Mouse (Mus musculus): ENCODE measurements around the gene Siglecg.

Siglecg gene

GRCm38 (mm10) chr7:43442684-43443083 is 34.7 kb downstream of the Siglecg start:
- no peak for DNase-seq (ENCODE audit: low spot score)

- DNase-seq (ENCODE audit: low spot score) = peak; percentile 86
Measured at GRCm38 (mm10) chr7:43443126-43443916, 35.3 kb downstream of the Siglecg start.

GRCm38 (mm10) chr7:43443917-43444293 is 35.9 kb downstream of the Siglecg start, which contains the start of the genes Etfb and Gm45233:
TSS of gene Etfb (plus strand) at chr7:43444083.
TSS of gene Gm45233 (plus strand) at chr7:43444128.
- DNase-seq (ENCODE audit: low spot score) = peak; percentile 93

DNA sequence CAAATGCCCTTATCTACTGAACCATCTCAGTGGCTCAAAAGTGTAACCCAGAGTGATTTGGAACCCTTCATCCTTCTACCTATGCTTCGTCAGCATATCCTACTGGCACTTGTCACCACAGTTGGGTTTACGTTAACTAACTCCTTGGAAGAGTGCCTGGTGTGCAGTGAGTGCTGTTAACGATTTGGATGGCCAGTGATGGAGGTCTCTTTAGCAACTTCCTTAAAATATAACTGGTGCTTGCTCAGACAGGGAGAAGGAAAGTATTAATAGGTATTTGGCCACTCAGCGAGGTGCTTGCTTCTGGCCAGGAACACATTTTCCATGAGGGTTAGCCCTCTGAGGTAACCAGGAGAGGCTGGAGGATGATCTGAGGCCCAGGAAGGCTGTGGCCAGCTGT is 39.8 kb downstream of the Siglecg start:
- DNase-seq (ENCODE audit: low spot score) = no peak

DNA sequence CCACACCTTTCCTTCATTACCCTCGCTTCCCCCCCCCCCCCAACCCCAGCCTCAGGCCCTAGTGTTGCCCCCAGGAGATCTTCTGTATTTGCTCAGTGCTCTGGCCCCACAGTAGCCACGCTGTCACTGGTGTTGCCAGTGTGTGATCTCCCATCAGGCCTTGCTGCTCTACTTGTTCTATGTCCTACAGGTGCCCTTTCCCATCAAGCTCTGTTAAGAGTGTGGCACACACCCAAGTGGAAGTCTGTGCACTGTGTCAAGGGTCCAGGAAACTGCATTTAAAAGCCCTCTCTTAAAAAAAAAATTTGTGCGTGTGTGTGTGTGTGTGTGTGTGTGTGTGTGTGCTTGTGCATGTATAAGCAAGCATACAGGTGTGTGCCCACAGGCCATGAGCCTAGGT is 40.2 kb downstream of the Siglecg start:
- no peak for DNase-seq (ENCODE audit: low spot score)

GRCm38 (mm10) chr7:43449811-43450210 is 41.8 kb downstream of the Siglecg start:
- DNase-seq (ENCODE audit: low spot score) = no peak

GRCm38 (mm10) chr7:43451726-43452125 is 43.7 kb downstream of the Siglecg start:
- DNase-seq (ENCODE audit: low spot score) = no peak

DNA sequence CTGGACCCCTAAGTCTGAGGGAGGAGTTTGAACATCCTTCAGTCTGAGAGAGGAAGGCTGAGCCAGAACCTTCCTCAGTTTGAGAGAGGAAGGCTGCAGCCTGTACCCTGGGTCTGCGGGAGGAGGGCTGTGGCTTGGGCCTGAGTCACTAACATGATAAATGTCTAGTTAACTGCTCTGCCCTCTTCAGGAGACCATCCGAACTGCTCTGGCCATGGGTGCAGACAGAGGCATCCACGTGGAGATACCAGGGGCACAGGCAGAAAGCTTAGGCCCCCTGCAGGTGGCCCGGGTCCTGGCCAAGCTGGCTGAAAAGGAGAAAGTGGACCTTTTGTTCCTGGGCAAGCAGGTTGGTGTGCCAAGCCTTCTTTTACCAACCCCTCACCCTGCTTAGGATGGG is 44.6 kb downstream of the Siglecg start:
- DNase-seq (ENCODE audit: low spot score) = no peak

DNA sequence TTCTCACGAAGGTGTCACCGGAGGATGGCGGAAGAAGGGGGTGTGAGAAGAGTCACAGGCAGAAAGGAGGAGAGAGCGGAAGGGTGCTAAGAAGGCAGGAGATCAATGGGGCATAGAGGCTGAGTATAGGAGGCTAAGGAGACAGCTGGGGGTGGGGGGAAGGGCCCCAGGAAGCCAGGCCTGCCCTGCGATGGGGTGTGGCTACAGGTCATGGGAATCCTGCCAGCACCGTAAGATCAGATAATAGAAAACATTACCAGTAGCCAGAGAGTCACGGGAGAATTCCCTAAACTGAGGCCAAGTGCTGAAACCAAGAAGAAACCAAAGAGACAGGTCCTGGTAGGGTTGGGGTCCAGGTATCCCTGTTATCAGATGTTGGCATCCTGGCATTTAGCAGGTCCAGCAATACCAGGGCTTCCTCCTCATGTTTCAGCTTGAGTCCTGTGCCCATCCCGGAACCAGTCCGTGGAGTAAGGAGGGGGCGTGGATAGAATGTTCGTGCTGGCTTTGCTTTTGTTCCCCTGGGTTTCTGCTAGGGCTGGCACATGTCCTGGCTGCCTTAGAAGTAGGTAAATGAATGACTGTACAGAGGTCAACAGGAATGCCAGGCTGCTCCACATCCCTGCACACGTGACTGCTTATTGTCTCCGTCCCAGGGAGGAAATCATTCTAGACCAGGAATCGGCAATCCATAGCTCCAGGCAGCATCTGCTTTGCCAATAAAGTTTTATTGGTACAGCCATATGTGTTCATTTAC is 45.8 kb downstream of the Siglecg start:
- DNase-seq (ENCODE audit: low spot score) = no peak

DNA sequence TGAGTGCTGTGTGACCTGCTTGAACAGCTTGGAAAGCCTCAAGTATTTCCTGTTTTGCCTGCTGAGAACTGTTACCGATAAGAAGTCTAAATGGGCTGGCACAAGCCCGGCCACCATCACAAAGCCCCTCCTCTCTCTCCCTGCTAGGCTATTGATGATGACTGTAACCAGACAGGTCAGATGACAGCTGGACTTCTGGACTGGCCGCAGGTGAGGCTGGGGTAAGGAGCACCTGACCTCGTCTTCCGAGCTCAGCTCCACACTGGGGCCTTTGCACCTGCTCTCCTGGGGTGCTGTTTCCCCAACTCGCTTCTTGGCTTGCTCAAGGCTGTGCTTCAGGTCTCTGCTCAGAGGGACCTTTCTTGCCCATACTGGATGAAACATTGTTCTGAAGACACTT is 46.4 kb downstream of the Siglecg start:
- DNase-seq (ENCODE audit: low spot score) = no peak

GRCm38 (mm10) chr7:43462851-43463250 is 54.8 kb downstream of the Siglecg start, which contains the start of gene Vsig10l:
TSS of gene Vsig10l (plus strand) at chr7:43463151.
- no peak for DNase-seq (ENCODE audit: low spot score)

DNA sequence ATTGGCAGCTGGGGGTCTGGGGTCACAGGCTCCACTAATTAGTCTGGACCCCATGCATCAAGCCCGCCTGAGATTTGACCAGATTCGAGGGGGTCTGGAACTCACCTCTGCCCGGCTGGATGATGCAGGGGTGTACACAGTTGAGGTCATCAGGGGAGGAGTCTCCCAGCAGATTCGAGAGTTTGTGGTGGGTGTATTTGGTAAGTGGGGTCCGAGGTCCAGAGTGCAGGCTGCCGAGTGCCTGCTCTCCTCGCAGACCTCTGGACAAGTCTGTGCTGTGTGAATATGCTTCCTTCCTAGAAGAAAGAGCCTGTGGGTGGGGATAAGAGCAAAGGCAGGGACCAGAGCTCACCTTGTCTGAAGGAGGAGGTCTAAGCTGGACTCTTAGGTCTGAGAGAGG is 56.0 kb downstream of the Siglecg start:
- DNase-seq (ENCODE audit: low spot score) = no peak

GRCm38 (mm10) chr7:43464864-43465343 is 56.9 kb downstream of the Siglecg start:
- no peak for DNase-seq (ENCODE audit: low spot score)

DNA sequence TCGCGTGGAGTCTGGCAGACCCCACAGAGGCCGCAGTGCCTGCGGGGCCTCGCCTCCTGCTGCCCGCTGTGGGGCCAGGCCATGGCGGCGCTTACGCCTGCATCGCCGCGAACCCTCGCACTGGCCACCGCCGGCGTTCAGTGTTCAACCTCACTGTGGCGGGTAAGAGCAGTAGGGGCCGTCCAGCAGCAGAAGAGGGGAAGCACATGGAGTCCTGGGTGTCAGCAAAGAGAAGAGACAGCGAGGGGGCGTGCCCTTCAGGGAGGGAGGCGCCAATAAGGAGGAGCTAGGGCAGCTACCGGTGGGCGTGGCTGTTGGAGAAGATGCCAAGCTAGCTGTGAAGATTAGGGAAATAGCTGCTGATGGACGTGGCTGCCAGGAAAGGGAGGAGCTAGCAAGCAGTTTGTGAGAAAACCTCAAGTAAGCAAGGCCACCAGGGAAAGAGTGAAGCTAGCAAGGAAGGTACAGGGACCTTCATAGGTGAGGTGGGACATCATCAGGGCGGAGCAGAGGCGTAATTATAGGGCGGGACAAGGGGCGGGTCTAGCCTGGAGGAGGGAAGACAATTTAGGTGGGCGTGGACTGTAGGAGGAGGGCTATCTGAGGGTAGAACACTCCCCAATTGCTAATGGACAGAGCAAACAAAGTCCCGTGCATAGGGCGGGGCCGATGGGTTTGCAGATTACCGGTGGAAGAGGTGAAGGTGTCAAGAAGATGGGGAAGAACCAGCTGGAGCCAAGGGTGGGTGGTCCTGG is 57.5 kb downstream of the Siglecg start:
- DNase-seq (ENCODE audit: low spot score) = peak; percentile 94

DNA sequence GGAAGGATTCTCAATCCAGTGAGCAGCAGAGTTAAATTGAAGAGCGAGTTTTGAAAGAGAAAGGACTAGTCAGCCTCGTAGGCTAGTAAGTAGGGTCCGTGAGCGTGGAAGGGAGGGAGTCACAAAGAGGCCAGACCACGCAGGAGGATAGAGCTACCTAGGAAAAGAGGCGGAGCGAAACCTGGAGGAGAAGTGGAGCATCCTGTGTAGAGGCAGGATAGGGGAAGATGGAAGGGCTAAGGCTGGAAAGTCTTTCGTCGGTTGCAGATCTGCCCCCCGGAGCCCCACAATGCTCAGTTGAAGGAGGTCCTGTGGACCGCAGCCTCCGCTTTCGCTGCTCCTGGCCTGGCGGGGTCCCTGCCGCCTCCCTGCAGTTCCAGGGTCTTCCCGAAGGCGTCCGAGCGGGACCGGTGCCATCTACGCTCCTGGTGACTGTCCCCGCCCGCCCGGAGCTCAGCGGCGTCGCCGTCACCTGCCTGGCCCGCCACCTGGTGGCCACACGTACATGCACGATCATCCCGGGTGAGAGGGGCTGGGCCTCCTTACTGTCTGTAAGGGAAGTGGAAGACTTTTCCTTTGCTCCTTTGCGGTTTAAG is 58.2 kb downstream of the Siglecg start:
- DNase-seq (ENCODE audit: low spot score) = peak; percentile 94
